Mouse (Mus musculus) spleen, adult 2 months (tissue): ENCODE data around the gene Tppp. TPM values are rescaled to one million over a fixed set of nuclear protein-coding genes. Genes with fewer than 3 reads are reported as not detected.
"Not testable (repeated sequence)": the region's sequence is repeated elsewhere in the genome, so short reads cannot be mapped to it uniquely, and the experiment has no call there.

Experiments used
- DNase-seq, 2 experiments: peaks; one replicate each; pipeline versions ENCODE4 v3.0.0 to v3.0.0-alpha.2; 2012 to 2021; ENCODE audit warnings: low spot score in 2 of 2, low read depth in 1 of 2
- H3K27ac ChIP-seq: fragments of 200-500 bp; 2 replicates; pipeline ENCODE4 v1.5.1; 2012; ENCODE audit warnings: low read length, inconsistent platforms; ENCODE audit not compliant: insufficient read depth
- H3K27me3 ChIP-seq: fragments of 200-500 bp; 2 replicates; pipeline ENCODE4 v1.6.1; 2012; ENCODE audit warnings: mild to moderate bottlenecking, moderate library complexity, low read length, inconsistent platforms; ENCODE audit not compliant: control insufficient read depth, insufficient read depth
- H3K36me3 ChIP-seq: fragments of 200-500 bp; 2 replicates; pipeline ENCODE4 v1.6.1; 2012; ENCODE audit warnings: mild to moderate bottlenecking, low read length, inconsistent platforms; ENCODE audit not compliant: control insufficient read depth, insufficient read depth
- H3K4me1 ChIP-seq: fragments of 200-500 bp; 2 replicates; pipeline ENCODE4 v1.6.1; 2011; ENCODE audit warnings: inconsistent platforms; ENCODE audit not compliant: control insufficient read depth, insufficient read depth, insufficient read length
- H3K4me3 ChIP-seq: fragments of 200-500 bp; 2 replicates; pipeline ENCODE4 v1.5.1; 2011; ENCODE audit warnings: mild to moderate bottlenecking, inconsistent platforms; ENCODE audit not compliant: insufficient read depth, insufficient read length; ENCODE audit errors: extremely low read depth
- CTCF ChIP-seq: fragments of 200-500 bp; IDR thresholded peaks from 2 replicates; pipeline ENCODE4 v1.5.1; 2011; ENCODE audit warnings: mild to moderate bottlenecking, inconsistent platforms; ENCODE audit not compliant: insufficient read depth, insufficient read length, insufficient replicate concordance; ENCODE audit errors: extremely low read depth
- POLR2A ChIP-seq: fragments of 200-500 bp; IDR thresholded peaks from 2 replicates; pipeline ENCODE4 v1.6.1; 2011; ENCODE audit warnings: low read depth, low read length, inconsistent platforms
- WGBS: fragments of 180-500 bp; shearing (Covaris S2); methylation state at CpG from one replicate; pipeline ENCODE4 v1.1.7; 2018; 5-methylcytosine and 5-hydroxymethylcytosine counted together
- polyA plus RNA-seq: library from polyadenylated mRNA; depleted of rRNA; stranded (reverse); fragments of >200 nt; gene quantifications from 2 replicates; pipeline ENCODE4 v1.2.3, GENCODE M21; 2012

Gene Tppp
- polyA plus RNA-seq, 1 experiment = 2.2 TPM

DNA sequence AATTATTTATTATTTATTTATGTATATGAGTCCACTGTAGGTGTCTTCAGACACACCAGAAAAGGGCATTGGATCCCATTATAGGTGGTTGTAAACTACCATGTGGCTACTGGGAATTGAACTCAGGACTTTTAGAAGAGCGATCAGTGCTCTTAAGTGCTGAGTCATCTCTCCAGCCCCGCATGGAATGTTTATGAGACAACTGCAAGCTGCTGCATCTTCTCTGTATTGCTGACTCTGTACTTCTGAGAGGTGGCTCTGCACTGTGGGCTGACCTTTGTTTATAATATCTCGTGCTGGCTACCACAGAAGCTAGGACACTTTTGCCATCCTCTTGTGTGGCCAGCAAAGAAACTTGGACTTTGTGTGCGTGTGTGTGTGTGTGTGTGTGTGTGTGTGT is 7.7 kb upstream of the Tppp start:
- no peaks in the 10 kb centered on the region for H3K36me3 ChIP-seq
- H3K27ac ChIP-seq = no peak overlapping the region
- no peaks in the 10 kb centered on the region for H3K4me1 ChIP-seq
- H3K27me3 ChIP-seq = no peaks in the 10 kb centered on the region
- no peak for TF ChIP-seq CTCF
- TF ChIP-seq POLR2A = no peak
- 58% methylated on average over 4 of the region's 4 CpGs for WGBS
- no peak for DNase-seq
- no peak overlapping the region for H3K4me3 ChIP-seq

DNA sequence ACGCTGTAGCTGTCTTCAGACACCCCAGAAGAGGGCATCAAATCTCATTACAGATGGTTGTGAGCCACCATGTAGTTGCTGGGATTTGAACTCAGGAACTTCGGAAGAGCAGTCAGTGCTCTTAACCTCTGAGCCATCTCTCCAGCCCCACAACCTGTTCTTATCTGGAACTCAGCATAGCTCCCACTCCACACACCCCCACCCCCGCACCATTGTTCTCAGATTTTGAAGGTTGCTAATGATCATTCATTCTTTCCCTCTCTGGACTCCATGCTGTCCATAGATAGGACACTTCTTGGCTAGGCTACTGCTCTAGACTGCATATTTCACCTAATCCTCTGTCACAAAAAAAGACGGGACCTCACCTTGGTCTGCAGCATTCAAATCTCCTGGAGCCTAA is 2.3 kb upstream of the Tppp start:
- H3K27me3 ChIP-seq, H3K4me1 ChIP-seq, H3K27ac ChIP-seq, H3K36me3 ChIP-seq, DNase-seq, H3K4me3 ChIP-seq: not testable (repeated sequence)
- 91% methylated on average over 4 of the region's 4 CpGs for WGBS

DNA sequence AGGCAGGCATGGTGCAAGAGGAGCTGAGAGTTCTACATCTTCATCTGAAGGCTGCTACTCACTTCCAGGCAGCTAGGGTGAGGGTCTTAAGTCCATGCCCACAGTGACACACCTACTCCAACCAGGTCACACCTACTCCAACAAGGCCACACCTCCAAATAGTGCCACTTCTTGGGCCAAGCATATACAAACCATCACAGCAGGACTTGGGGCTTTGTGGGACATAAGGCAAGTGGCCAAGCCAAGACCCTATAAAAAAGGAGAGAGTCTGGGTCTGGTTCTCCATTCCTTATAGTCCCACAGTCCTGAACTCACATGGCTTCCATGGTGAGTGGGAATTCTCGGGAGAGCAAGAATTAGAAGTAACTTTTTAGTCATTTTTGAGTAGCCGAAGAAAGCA is 991 bp upstream of the Tppp start:
- not testable (repeated sequence) for H3K36me3 ChIP-seq, H3K27ac ChIP-seq, H3K27me3 ChIP-seq, DNase-seq, H3K4me3 ChIP-seq, H3K4me1 ChIP-seq
- 81% methylated on average over 2 of the region's 2 CpGs for WGBS

DNA sequence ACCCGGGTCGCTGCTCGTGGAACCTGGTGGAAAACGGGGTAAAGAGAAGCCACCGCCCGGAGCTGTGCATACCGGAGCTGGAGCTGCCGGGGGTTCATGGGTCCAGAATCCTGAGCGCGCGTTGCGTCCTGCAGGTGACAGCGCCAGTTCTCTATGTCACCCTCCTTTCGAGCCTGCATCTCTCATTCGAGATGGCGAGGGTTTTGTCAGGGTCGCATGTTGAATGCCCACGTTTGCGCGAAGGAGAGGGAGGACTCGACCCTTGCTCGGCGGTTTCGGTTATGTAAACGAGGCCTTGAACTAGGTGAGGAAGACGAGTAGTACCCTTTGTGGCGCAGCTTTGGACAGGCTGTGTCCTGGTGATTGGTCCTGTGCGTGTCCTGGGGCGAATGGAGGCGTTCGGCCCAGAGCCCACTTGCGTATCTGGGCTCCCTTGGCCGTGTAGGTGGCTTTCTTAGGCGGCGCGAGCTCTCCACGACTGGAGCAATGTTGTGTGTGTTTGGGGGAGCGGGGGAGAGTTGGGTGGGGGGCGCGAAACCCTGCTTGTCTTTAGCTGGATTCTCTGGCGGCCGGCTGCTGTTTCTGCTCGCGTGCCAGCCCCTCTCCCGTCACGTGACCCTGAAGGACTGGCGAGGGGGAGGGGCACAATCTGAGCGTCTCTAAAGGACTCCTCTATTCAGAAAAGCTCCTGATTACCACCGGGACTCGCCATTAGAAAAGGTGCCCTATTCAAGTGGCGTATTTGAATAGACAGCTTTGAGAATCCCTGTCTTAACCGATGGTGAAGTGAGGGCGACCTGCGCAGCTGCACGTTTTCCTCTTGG is 796 bp downstream of the Tppp start:
- TF ChIP-seq CTCF (no peak), POLR2A (no peak)
- H3K27ac ChIP-seq = no peak overlapping the region
- 2% methylated on average over 55 of the region's 55 CpGs for WGBS
- peak in 1 of 2 experiments; percentile 24 for DNase-seq
- peak overlapping the region; percentile 69 for H3K4me3 ChIP-seq
- H3K4me1 ChIP-seq = peaks cover 6% of the 10 kb centered on the region
- no peaks in the 10 kb centered on the region for H3K27me3 ChIP-seq
- no peaks in the 10 kb centered on the region for H3K36me3 ChIP-seq

DNA sequence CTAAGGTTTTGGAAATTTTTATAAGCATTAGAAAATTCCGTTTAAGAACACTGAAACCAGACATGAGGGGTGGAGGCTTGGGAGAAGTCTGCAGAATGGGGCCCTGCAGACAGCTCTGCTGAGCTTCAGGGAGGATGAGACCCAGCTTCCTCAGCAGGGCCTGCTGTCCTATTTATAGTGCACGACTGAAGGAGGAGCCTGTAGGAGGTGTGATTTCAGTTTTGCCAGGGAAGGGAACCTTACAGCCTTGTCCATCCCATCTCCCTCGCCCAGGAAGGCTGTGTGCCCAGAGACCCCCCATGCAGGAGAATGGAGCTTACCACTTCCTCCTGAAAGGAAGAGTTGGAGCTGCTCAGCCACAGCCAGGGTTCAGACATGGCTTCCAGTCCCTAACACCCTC is 1.5 kb downstream of the Tppp start:
- 18% methylated on average over 3 of the region's 3 CpGs for WGBS
- no peak overlapping the region for H3K27ac ChIP-seq
- TF ChIP-seq POLR2A = no peak
- no peak for TF ChIP-seq CTCF
- DNase-seq = no peak
- no peaks in the 10 kb centered on the region for H3K27me3 ChIP-seq
- H3K4me1 ChIP-seq = peaks cover 6% of the 10 kb centered on the region
- no peaks in the 10 kb centered on the region for H3K36me3 ChIP-seq
- no peak overlapping the region for H3K4me3 ChIP-seq

DNA sequence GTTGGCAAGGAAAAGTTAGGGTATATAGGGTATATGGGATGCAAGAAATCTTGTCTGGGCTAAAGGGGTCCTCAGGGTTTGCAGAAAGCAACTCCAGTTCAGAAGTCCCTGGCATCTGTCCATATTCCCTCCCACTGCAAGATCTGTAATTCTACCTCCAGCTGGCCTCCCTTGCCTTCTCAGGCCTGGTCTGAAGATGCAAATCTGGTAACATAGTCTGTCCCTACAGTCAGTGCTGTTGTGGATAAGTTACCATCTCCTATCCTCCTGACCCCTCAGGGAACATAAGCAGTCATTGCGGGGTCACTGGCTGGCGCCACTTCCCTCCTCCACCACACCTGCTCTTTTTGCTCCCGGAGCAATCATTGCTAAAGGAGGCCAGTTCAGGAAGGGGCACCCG is 6.7 kb downstream of the Tppp start:
- H3K4me1 ChIP-seq = no peaks in the 10 kb centered on the region
- no peaks in the 10 kb centered on the region for H3K36me3 ChIP-seq
- no peak overlapping the region for H3K27ac ChIP-seq
- no peak for DNase-seq
- TF ChIP-seq POLR2A (no peak), CTCF (no peak)
- no peaks in the 10 kb centered on the region for H3K27me3 ChIP-seq
- WGBS = 82% methylated on average over 4 of the region's 4 CpGs
- H3K4me3 ChIP-seq = no peak overlapping the region

DNA sequence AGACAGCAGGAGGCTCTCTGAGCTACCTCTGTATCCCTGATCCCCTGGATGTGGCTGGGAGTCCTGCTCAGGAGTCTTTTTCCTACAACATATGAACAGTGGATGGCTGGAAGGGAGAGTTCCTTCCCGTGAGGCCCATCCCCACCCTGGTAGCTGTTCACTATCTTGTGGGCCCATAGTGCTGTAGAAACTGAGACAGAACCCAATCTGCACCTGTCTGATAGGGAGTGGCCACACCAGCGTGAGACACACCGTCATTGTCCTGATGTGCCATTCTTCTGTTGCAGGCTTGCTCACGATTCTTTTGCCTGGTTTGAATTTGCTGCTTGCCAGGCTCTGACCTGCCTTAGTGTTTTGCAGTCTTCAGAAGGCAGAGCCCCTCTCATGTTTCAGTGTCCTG is 8.2 kb downstream of the Tppp start:
- no peak for DNase-seq
- no peaks in the 10 kb centered on the region for H3K36me3 ChIP-seq
- no peak overlapping the region for H3K4me3 ChIP-seq
- TF ChIP-seq CTCF (no peak), POLR2A (no peak)
- no peaks in the 10 kb centered on the region for H3K4me1 ChIP-seq
- H3K27ac ChIP-seq = no peak overlapping the region
- H3K27me3 ChIP-seq = no peaks in the 10 kb centered on the region
- 73% methylated on average over 4 of the region's 4 CpGs for WGBS

DNA sequence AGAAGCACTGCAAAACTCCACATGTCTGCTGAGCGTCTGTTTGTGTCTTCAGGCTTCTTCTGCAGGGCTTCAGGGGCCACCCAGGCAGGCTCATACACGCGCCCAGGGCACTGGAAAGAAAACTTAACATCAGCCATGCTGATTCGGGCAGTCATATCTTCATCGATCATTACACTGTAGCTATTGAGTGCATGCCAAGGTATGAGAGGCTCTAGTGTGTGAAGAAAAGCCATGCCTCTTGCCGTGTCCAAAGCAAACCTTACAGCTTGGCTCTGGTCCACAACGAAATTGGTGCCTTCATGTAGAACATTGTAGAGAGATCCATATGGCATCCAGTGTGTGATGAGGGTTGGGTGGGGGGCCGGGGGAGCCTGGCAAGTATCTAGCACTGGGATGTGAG is 9.8 kb downstream of the Tppp start:
- DNase-seq = not testable (repeated sequence)
- WGBS = 88% methylated on average over 8 of the region's 8 CpGs

More for the DNA sequence above, 9.8 kb downstream of the Tppp start:
- H3K27me3 ChIP-seq, H3K4me1 ChIP-seq, H3K4me3 ChIP-seq, H3K27ac ChIP-seq, H3K36me3 ChIP-seq: not testable (repeated sequence)
